Mouse (Mus musculus): ENCODE data around the gene Tmem263.

DNA sequence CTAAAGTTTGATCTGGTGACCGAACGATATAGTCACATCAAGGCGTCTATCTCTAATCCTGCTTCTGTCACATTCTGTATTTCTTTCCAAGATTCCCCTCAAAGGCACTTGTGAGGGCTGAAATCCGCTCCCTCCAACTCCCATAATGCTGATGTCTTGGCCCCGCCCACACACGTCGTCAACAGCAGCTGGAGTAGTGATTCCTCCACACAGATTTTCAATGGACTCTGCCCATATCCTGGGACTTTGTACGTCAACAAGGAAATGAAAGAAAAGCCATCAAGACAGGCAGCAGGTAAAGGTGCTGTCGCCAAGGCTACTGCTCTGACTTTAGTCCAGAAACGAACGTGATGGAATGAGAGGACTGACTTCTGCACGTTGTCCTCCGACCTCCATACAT, 22.8 kb downstream of the Tmem263 start:
- TF ChIP-seq CTCF (IDR thresholded peaks at IDR 0.05; ENCODE audit: insufficient read depth, low read length), result no peak
- no peak for TF ChIP-seq POLR2A (IDR thresholded peaks at IDR 0.05; ENCODE audit: borderline replicate concordance, extremely low read depth, low read depth, low read length)

All from lung, adult 2 months (tissue).